Mouse (Mus musculus): Measurements from ENCODE around the gene Abr. TPM values are rescaled to one million over a fixed set of nuclear protein-coding genes. Genes with fewer than 3 reads are reported as not detected.
A peak's percentile ranks its signal among the peaks of the same experiment; 100 is the strongest.

Gene Abr
- polyA plus RNA-seq, 1 experiment: 170 TPM

DNA sequence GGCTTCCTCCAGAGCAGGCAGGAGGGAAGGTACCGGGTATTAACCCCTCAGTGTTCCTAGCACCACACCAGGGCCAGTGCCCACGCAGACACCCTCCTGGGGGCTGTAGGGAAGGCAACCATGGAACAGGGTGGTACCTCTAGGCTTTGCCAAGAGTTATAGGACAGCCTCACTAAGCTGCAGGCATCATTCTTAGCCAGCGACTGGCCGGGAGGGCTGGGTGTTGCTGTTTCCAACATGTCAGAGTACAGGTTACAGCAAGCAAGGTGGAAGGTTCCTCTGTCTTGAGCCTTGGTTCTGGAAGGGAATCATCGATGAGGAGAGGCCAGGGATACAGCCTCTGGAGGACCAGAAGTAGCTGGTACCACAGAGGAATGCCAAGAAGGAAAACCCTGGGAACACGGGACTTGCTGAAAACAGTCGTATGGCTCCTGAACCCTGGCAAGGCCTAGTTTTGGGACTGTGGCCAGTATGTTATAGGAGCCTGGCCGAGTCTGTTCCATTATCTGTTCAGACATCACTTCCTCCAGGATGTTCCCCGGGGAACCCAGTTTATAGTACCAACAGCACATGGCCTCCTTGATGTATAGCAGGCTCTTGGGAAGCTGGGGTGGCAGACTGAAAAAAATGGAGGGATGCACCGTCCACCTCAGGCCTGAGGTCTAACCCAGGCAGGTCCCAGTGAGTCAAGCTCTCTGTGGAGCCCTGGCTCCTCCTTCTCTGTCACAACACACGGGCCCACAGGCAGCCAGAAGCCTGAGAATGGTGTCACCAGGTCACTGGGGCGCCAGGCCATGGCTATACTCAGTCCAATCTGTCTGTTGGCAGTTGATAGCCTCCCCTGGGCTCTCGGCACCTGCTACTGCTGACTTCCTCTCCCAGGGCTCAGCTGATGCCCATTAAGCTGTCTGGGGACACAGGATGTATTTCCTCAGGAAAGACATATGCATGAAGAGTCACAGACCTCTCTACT is 112.1 kb downstream of the Abr start:
- no peak overlapping the region for H3K4me3 ChIP-seq (replicated peaks; ENCODE audit: insufficient read depth, low read depth, low read length)
- H3K4me1 ChIP-seq (ENCODE audit: control insufficient read depth, insufficient read depth, low read length): peaks cover 13% of the 10 kb centered on the region
- no peak overlapping the region for H3K27ac ChIP-seq (ENCODE audit: insufficient read depth, low read length)
- no peaks in the 10 kb centered on the region; the same call in 1 of the 2 replicates for H3K27me3 ChIP-seq (ENCODE audit: control insufficient read depth, insufficient read depth, low read length)
- DNase-seq: peak; percentile 84 to 90
- TF ChIP-seq POLR2A (IDR thresholded peaks at IDR 0.05; ENCODE audit: borderline replicate concordance, insufficient read depth, low read length): no peak
- TF ChIP-seq CTCF (IDR thresholded peaks at IDR 0.05; ENCODE audit: borderline replicate concordance, insufficient read depth, low read depth, low read length): no peak
- 10% methylated on average over 13 of the region's 13 CpGs for WGBS

GRCm38 (mm10) chr11:76508831-76509595 is 113.1 kb downstream of the Abr start:
- Histone ChIP-seq H3K27ac (ENCODE audit: insufficient read depth, low read length) (no peak overlapping the region), H3K27me3 (ENCODE audit: control insufficient read depth, insufficient read depth, low read length) (no peaks in the 10 kb centered on the region; the same call in 1 of the 2 replicates), H3K4me1 (ENCODE audit: control insufficient read depth, insufficient read depth, low read length) (peaks cover 13% of the 10 kb centered on the region), H3K4me3 (replicated peaks; ENCODE audit: insufficient read depth, low read depth, low read length) (no peak overlapping the region)
- TF ChIP-seq CTCF (IDR thresholded peaks at IDR 0.05; ENCODE audit: borderline replicate concordance, insufficient read depth, low read depth, low read length) (no peak), POLR2A (IDR thresholded peaks at IDR 0.05; ENCODE audit: borderline replicate concordance, insufficient read depth, low read length) (no peak)
- DNase-seq: no peak
- WGBS: 72% methylated on average over 32 of the region's 32 CpGs

DNA sequence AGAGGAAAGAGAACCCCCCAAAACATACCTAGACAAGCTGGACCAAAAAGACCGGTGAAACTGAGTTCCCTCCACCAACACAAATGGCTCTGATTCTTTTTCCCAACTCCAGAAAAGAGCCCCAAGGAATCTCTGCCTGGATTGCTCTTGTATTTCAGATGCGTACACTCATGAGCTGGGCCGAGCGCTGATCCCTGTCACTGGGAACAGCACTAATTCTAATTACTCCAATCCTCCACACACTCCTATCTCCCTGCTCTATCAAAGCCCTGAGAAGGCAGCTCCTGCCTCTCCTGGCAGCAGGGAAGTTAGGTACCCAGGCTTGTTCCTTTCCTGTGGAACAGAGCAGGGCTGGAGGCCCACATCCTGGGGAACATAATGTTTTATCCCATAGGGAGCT is 114.0 kb downstream of the Abr start:
- no peaks in the 10 kb centered on the region; the same call in 1 of the 2 replicates for H3K27me3 ChIP-seq (ENCODE audit: control insufficient read depth, insufficient read depth, low read length)
- no peak overlapping the region for H3K27ac ChIP-seq (ENCODE audit: insufficient read depth, low read length)
- WGBS: 84% methylated on average over 4 of the region's 4 CpGs
- H3K4me1 ChIP-seq (ENCODE audit: control insufficient read depth, insufficient read depth, low read length): peaks cover 13% of the 10 kb centered on the region
- DNase-seq: no peak
- H3K4me3 ChIP-seq (replicated peaks; ENCODE audit: insufficient read depth, low read depth, low read length): no peak overlapping the region
- TF ChIP-seq POLR2A (IDR thresholded peaks at IDR 0.05; ENCODE audit: borderline replicate concordance, insufficient read depth, low read length) (no peak), CTCF (IDR thresholded peaks at IDR 0.05; ENCODE audit: borderline replicate concordance, insufficient read depth, low read depth, low read length) (no peak)

- H3K4me3 ChIP-seq (replicated peaks; ENCODE audit: insufficient read depth, low read depth, low read length): no peak overlapping the region
- TF ChIP-seq CTCF (IDR thresholded peaks at IDR 0.05; ENCODE audit: borderline replicate concordance, insufficient read depth, low read depth, low read length) (no peak), POLR2A (IDR thresholded peaks at IDR 0.05; ENCODE audit: borderline replicate concordance, insufficient read depth, low read length) (no peak)
- no peaks in the 10 kb centered on the region for H3K27me3 ChIP-seq (ENCODE audit: control insufficient read depth, insufficient read depth, low read length)
- 46% methylated on average over 8 of the region's 8 CpGs for WGBS
- H3K4me1 ChIP-seq (ENCODE audit: control insufficient read depth, insufficient read depth, low read length): peaks cover 13% of the 10 kb centered on the region
- no peak for DNase-seq
- H3K27ac ChIP-seq (ENCODE audit: insufficient read depth, low read length): no peak overlapping the region
Measured at GRCm38 (mm10) chr11:76507302-76508124, 114.6 kb downstream of the Abr start.

- peaks cover 13% of the 10 kb centered on the region for H3K4me1 ChIP-seq (ENCODE audit: control insufficient read depth, insufficient read depth, low read length)
- H3K27ac ChIP-seq (ENCODE audit: insufficient read depth, low read length): no peak overlapping the region
- H3K27me3 ChIP-seq (ENCODE audit: control insufficient read depth, insufficient read depth, low read length): no peaks in the 10 kb centered on the region
- no peak overlapping the region for H3K4me3 ChIP-seq (replicated peaks; ENCODE audit: insufficient read depth, low read depth, low read length)
- DNase-seq: peak; percentile 48
- TF ChIP-seq CTCF (IDR thresholded peaks at IDR 0.05; ENCODE audit: borderline replicate concordance, insufficient read depth, low read depth, low read length): peak; percentile 69
- TF ChIP-seq POLR2A (IDR thresholded peaks at IDR 0.05; ENCODE audit: borderline replicate concordance, insufficient read depth, low read length): no peak
- WGBS: 39% methylated on average over 5 of the region's 5 CpGs
Measured at GRCm38 (mm10) chr11:76506514-76507228, 115.4 kb downstream of the Abr start.

DNA sequence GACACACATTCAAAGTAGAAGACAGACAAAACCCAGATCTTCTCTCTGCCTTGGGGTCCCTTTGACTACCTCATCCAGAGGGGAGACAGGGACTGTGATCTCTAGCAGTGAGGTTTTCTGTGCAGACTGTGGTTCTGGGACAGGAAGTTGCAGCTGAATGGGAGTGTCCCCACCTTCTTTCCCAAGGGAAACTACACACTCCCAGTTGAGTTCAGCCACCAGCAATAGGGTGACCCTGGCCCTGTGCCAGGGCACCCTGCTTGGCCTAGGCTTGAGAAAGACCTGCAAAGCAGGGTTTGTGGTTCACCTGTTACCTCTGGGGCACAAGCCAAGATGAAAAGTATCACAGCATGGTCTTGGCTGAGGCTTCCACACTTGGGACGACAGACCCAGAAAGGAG is 117.0 kb downstream of the Abr start:
- no peak for DNase-seq
- Histone ChIP-seq H3K27ac (ENCODE audit: insufficient read depth, low read length) (no peak overlapping the region), H3K27me3 (ENCODE audit: control insufficient read depth, insufficient read depth, low read length) (no peaks in the 10 kb centered on the region), H3K4me1 (ENCODE audit: control insufficient read depth, insufficient read depth, low read length) (peaks cover 4% of the 10 kb centered on the region; the same call in 1 of the 2 replicates), H3K4me3 (replicated peaks; ENCODE audit: insufficient read depth, low read depth, low read length) (no peak overlapping the region)
- TF ChIP-seq CTCF (IDR thresholded peaks at IDR 0.05; ENCODE audit: borderline replicate concordance, insufficient read depth, low read depth, low read length) (no peak), POLR2A (IDR thresholded peaks at IDR 0.05; ENCODE audit: borderline replicate concordance, insufficient read depth, low read length) (no peak)
- 52% methylated on average over 1 of the region's 1 CpGs for WGBS

All from cerebellum, adult 2 months (tissue).